Mouse (Mus musculus) hindbrain, embryonic 14.5 days (tissue): Measurements from ENCODE around the gene Bcl2l12. TPM values are rescaled to one million over a fixed set of nuclear protein-coding genes. Genes with fewer than 3 reads are reported as not detected.

Experiments used
- ATAC-seq: fragments of 200-750 bp; cut with Nextera tagmentation; 2 replicates; pipeline ENCODE4 v1.8.0; 2017; ENCODE audit warnings: moderate number of reproducible peaks, mild to moderate bottlenecking, moderate TSS enrichment, moderate library complexity; ENCODE audit not compliant: low FRiP score
- DNase-seq: peaks from one replicate; pipeline ENCODE4 v3.0.0-alpha.2; 2015; ENCODE audit warnings: low spot score
- H3K27ac ChIP-seq: fragments of 300-500 bp; sonication (generic); 2 replicates; pipeline ENCODE4 v1.5.1; 2014; ENCODE audit warnings: mild to moderate bottlenecking, moderate library complexity
- H3K27me3 ChIP-seq: fragments of 300-500 bp; sonication (generic); 2 replicates; pipeline ENCODE4 v1.6.1; 2014; ENCODE audit warnings: mild to moderate bottlenecking, low read length, mixed read lengths; ENCODE audit not compliant: control insufficient read depth, insufficient read depth
- H3K36me3 ChIP-seq: fragments of 300-500 bp; sonication (generic); replicated peaks from 2 replicates; pipeline ENCODE4 v1.6.1; 2014; ENCODE audit not compliant: control insufficient read depth, insufficient read depth
- H3K4me1 ChIP-seq: fragments of 300-500 bp; sonication (generic); replicated peaks from 2 replicates; pipeline ENCODE4 v1.6.1; 2014; ENCODE audit warnings: antibody characterized with exemption, low read length, mixed read lengths; ENCODE audit not compliant: control insufficient read depth, insufficient read depth
- H3K4me2 ChIP-seq: fragments of 300-500 bp; sonication (generic); replicated peaks from 2 replicates; pipeline ENCODE4 v1.6.1; 2014; ENCODE audit warnings: mild to moderate bottlenecking, moderate library complexity
- H3K4me3 ChIP-seq: fragments of 300-500 bp; sonication (generic); replicated peaks from 2 replicates; pipeline ENCODE4 v1.5.1; 2014; ENCODE audit warnings: mild to moderate bottlenecking, low read length
- H3K9ac ChIP-seq: fragments of 300-500 bp; sonication (generic); 2 replicates; pipeline ENCODE4 v1.6.1; 2014
- H3K9me3 ChIP-seq: fragments of 300-500 bp; sonication (generic); 2 replicates; pipeline ENCODE4 v1.6.1; 2016; ENCODE audit warnings: low read length; ENCODE audit not compliant: control insufficient read depth
- WGBS: fragments of 180-500 bp; shearing (Covaris S2); extraction: QIAGEN DNeasy Blood & Tissue Kit; methylation state at CpG from one replicate; pipeline ENCODE4 v1.1.7; 2014; 5-methylcytosine and 5-hydroxymethylcytosine counted together
- polyA plus RNA-seq: library from polyadenylated mRNA; unstranded; fragments of >200 nt; fragmentation: Nextera tagmentation; extraction: Ambion mirVana; gene quantifications from 2 replicates; pipeline ENCODE4 v1.2.1, GENCODE M21; 2014

Gene Bcl2l12
- polyA plus RNA-seq, 1 experiment from 2014 or later, result 12.6 TPM

GRCm38 (mm10) chr7:44959874-44960511 lies 38.5 kb downstream of the Bcl2l12 start:
- Histone ChIP-seq H3K27ac (no peak overlapping the region), H3K9ac (no peak overlapping the region), H3K36me3 (peaks cover 59% of the 10 kb centered on the region), H3K9me3 (no peaks in the 10 kb centered on the region), H3K4me1 (no peaks in the 10 kb centered on the region), H3K4me2 (no peak overlapping the region), H3K27me3 (no peaks in the 10 kb centered on the region), H3K4me3 (no peak overlapping the region)
- 89% methylated on average over 10 of the region's 10 CpGs for WGBS
- no peak for DNase-seq
- no peak for ATAC-seq

DNA sequence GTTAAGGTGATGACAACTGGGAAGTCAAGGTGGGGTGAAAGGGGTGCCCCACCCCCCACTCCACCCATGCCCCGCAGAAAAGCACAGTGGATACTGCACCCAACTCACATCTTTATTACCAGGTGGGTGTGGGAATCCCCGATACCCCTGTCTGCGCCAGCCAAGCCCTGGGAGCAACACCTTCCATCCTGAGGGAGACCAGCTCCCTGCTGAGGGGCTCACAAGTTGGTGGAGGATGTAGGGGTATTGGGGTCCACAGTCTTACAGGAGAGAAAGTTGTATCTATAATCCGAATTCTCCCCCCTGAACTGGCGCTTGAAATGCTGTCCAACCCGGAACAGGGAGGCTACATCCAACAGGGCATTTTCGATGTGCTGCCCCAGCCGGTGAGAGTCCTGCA lies 39.2 kb downstream of the Bcl2l12 start:
- Histone ChIP-seq H3K4me1 (no peaks in the 10 kb centered on the region), H3K27me3 (no peaks in the 10 kb centered on the region), H3K4me3 (no peak overlapping the region), H3K9me3 (no peaks in the 10 kb centered on the region), H3K36me3 (peaks cover 54% of the 10 kb centered on the region), H3K27ac (no peak overlapping the region), H3K9ac (no peak overlapping the region), H3K4me2 (no peak overlapping the region)
- no peak for DNase-seq
- WGBS, result 87% methylated on average over 8 of the region's 8 CpGs
- ATAC-seq, result no peak

DNA sequence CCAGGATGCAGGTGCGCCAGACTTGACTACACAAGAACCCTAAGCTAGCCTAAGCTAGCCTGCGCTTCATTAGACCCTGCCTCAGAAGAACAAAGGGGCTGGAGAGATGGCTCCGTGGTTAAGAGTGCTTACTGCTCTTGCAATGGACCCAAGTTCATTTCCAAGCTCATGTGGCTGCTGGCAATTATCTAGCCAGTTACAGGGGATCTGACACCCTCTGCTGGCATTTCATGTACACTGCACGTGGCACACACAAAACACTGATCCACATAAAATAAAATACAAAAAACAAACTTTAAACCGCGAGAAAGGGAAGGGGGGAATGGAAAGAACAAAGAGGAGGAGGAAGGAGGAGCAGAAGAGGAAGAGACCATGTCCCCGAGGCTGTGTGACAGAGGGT lies 40.3 kb downstream of the Bcl2l12 start:
- ATAC-seq (no peak), DNase-seq (peak; percentile 64)
- no peaks in the 10 kb centered on the region for H3K9me3 ChIP-seq
- peaks cover 44% of the 10 kb centered on the region for H3K36me3 ChIP-seq
- H3K27me3 ChIP-seq, result no peaks in the 10 kb centered on the region
- H3K27ac ChIP-seq, result no peak overlapping the region
- WGBS, result 62% methylated on average over 7 of the region's 7 CpGs
- no peak overlapping the region for H3K4me2 ChIP-seq
- no peak overlapping the region for H3K9ac ChIP-seq
- H3K4me3 ChIP-seq, result no peak overlapping the region
- H3K4me1 ChIP-seq, result no peaks in the 10 kb centered on the region; the same call in 1 of the 2 replicates

DNA sequence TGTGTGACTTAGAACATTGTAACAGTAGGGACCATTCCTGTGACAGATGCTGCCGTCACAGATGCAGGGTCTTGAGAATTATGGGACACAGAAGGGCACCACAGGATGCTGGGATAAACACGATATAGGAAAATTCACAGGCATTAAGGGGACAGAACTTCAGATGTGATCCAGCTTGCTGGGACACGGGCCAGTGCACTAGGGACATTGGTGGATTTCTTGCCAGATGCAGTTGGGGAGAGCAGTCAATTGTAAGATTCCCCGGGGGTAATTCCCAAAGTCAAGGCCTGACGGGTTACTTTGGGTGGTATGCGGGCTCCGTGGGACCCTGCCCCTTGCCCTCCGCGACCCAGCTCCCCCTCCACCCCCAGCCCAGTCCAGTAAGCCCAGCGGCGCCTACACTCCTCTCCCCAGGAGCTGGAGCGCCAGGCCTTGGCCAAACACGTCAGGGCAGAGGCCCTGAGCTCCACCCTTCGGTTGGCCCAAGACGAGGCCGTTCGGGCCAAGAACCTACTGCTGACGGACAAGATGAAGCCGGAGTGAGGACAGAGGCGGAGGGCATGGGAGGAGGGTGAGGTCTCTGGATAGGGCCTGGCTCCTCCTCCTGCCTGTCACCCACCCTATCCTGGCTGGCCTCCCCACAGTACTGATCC lies 41.2 kb downstream of the Bcl2l12 start:
- Histone ChIP-seq H3K9ac (no peak overlapping the region; the same call in 1 of the 2 replicates), H3K27me3 (peaks cover 4% of the 10 kb centered on the region; the same call in 1 of the 2 replicates), H3K9me3 (no peaks in the 10 kb centered on the region), H3K4me1 (peaks cover 5% of the 10 kb centered on the region; the same call in 1 of the 2 replicates), H3K27ac (no peak overlapping the region), H3K4me2 (no peak overlapping the region), H3K36me3 (peaks cover 35% of the 10 kb centered on the region), H3K4me3 (no peak overlapping the region)
- ATAC-seq (no peak), DNase-seq (no peak)
- 64% methylated on average over 19 of the region's 20 CpGs for WGBS

- no peaks in the 10 kb centered on the region for H3K9me3 ChIP-seq
- no peak overlapping the region for H3K4me3 ChIP-seq
- 44% methylated on average over 6 of the region's 6 CpGs for WGBS
- peaks cover 25% of the 10 kb centered on the region for H3K36me3 ChIP-seq
- no peak overlapping the region for H3K9ac ChIP-seq
- no peak for DNase-seq
- H3K27ac ChIP-seq, result no peak overlapping the region
- no peak overlapping the region for H3K4me2 ChIP-seq
- ATAC-seq, result no peak
- peaks cover 8% of the 10 kb centered on the region; the same call in 1 of the 2 replicates for H3K4me1 ChIP-seq
- H3K27me3 ChIP-seq, result peaks cover 14% of the 10 kb centered on the region
Measured at GRCm38 (mm10) chr7:44956266-44956665, 42.2 kb downstream of the Bcl2l12 start.

DNA sequence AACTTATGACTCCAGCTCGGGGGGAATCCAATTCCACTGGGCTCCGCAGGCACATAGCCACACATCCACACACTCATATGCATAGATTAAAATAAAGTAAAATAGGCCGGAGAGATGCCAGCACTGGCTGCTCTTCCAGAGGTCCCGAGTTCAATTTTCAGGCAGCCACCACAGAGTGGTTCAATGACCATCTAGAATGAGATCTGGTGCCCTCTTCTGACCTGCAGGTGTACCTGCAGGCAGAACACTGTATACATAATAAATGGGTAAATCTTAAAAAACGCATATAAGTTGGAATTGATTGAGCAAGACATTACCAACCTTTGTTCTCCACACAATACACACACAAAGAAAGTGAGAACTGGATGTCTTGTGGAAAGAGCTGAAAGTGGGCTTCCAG lies 42.9 kb downstream of the Bcl2l12 start:
- Histone ChIP-seq H3K9me3 (no peaks in the 10 kb centered on the region), H3K36me3 (peaks cover 18% of the 10 kb centered on the region), H3K27me3 (peaks cover 20% of the 10 kb centered on the region), H3K9ac (no peak overlapping the region), H3K4me3 (no peak overlapping the region), H3K27ac (no peak overlapping the region), H3K4me2 (no peak overlapping the region), H3K4me1 (peaks cover 8% of the 10 kb centered on the region; the same call in 1 of the 2 replicates)
- 55% methylated on average over 5 of the region's 5 CpGs for WGBS
- ATAC-seq, result no peak
- DNase-seq, result no peak

- H3K27me3 ChIP-seq, result peaks cover 29% of the 10 kb centered on the region
- peaks cover 10% of the 10 kb centered on the region for H3K36me3 ChIP-seq
- WGBS, result 82% methylated on average over 12 of the region's 12 CpGs
- no peak overlapping the region for H3K4me3 ChIP-seq
- no peak overlapping the region for H3K27ac ChIP-seq
- no peaks in the 10 kb centered on the region for H3K9me3 ChIP-seq
- H3K4me1 ChIP-seq, result peaks cover 8% of the 10 kb centered on the region; the same call in 1 of the 2 replicates
- ATAC-seq (no peak), DNase-seq (no peak)
- H3K4me2 ChIP-seq, result no peak overlapping the region
- no peak overlapping the region for H3K9ac ChIP-seq
Measured at GRCm38 (mm10) chr7:44954091-44954885, 44.2 kb downstream of the Bcl2l12 start.

GRCm38 (mm10) chr7:44953561-44953960 lies 45.0 kb downstream of the Bcl2l12 start:
- no peak overlapping the region for H3K4me2 ChIP-seq
- 56% methylated on average over 14 of the region's 14 CpGs for WGBS
- peaks cover 8% of the 10 kb centered on the region; the same call in 1 of the 2 replicates for H3K4me1 ChIP-seq
- H3K27ac ChIP-seq, result no peak overlapping the region
- H3K9ac ChIP-seq, result no peak overlapping the region
- H3K27me3 ChIP-seq, result peaks cover 29% of the 10 kb centered on the region
- no peak for ATAC-seq
- peaks cover 3% of the 10 kb centered on the region; the same call in 1 of the 2 replicates for H3K36me3 ChIP-seq
- DNase-seq, result no peak
- H3K9me3 ChIP-seq, result no peaks in the 10 kb centered on the region
- no peak overlapping the region for H3K4me3 ChIP-seq
